Mouse (Mus musculus) midbrain, embryonic 15.5 days (tissue): ENCODE results near the gene Rbbp4. TPM values are rescaled to one million over a fixed set of nuclear protein-coding genes. Genes with fewer than 3 reads are reported as not detected.
"Not testable (repeated sequence)": the region's sequence is repeated elsewhere in the genome, so short reads cannot be mapped to it uniquely, and the experiment has no call there.

Experiments used
- ATAC-seq: fragments of 200-750 bp; cut with Nextera tagmentation; replicated peaks from 2 replicates; pipeline ENCODE4 v1.8.0; 2017; ENCODE audit warnings: moderate TSS enrichment
- H3K27ac ChIP-seq: fragments of 300-500 bp; sonication (generic); 2 replicates; pipeline ENCODE4 v1.5.1; 2015; ENCODE audit warnings: mild to moderate bottlenecking, inconsistent platforms
- H3K27me3 ChIP-seq: fragments of 300-500 bp; sonication (generic); replicated peaks from 2 replicates; pipeline ENCODE4 v1.6.1; 2015; ENCODE audit warnings: inconsistent platforms
- H3K36me3 ChIP-seq: fragments of 300-500 bp; sonication (generic); replicated peaks from 2 replicates; pipeline ENCODE4 v1.6.1; 2015; ENCODE audit warnings: inconsistent platforms
- H3K4me1 ChIP-seq: fragments of 300-500 bp; sonication (generic); 2 replicates; pipeline ENCODE4 v1.6.1; 2015; ENCODE audit warnings: inconsistent platforms
- H3K4me2 ChIP-seq: fragments of 300-500 bp; sonication (generic); 2 replicates; pipeline ENCODE4 v1.6.1; 2015; ENCODE audit warnings: inconsistent platforms, mild to moderate bottlenecking, moderate library complexity
- H3K4me3 ChIP-seq: fragments of 300-500 bp; sonication (generic); 2 replicates; pipeline ENCODE4 v1.5.1; 2015; ENCODE audit warnings: mild to moderate bottlenecking, inconsistent platforms
- H3K9ac ChIP-seq: fragments of 300-500 bp; sonication (generic); 2 replicates; pipeline ENCODE4 v1.6.1; 2015; ENCODE audit warnings: mild to moderate bottlenecking, inconsistent platforms
- H3K9me3 ChIP-seq: fragments of 300-500 bp; sonication (generic); 2 replicates; pipeline ENCODE4 v1.6.1; 2016; ENCODE audit warnings: inconsistent platforms
- WGBS: fragments of 180-500 bp; shearing (Covaris S2); methylation state at CpG from one replicate; pipeline ENCODE4 v1.1.7; 2015; ENCODE audit warnings: mixed read lengths; 5-methylcytosine and 5-hydroxymethylcytosine counted together
- polyA plus RNA-seq: library from polyadenylated mRNA; unstranded; fragments of >200 nt; fragmentation: Nextera tagmentation; extraction: Ambion mirVana; gene quantifications from 2 replicates; pipeline ENCODE4 v1.2.1, GENCODE M21; 2015

Gene Rbbp4
- polyA plus RNA-seq, 1 experiment from 2014 or later, result 271 TPM

- Histone ChIP-seq H3K36me3 (no peaks in the 10 kb centered on the region), H3K4me3 (no peak overlapping the region), H3K9me3 (no peaks in the 10 kb centered on the region), H3K27ac (no peak overlapping the region), H3K4me2 (no peak overlapping the region), H3K9ac (no peak overlapping the region), H3K4me1 (peaks cover 37% of the 10 kb centered on the region), H3K27me3 (0 out of 2 replicates have a peak, but pooled peaks cover 5% of the 10 kb centered on the region)
- 43% methylated on average over 11 of the region's 11 CpGs for WGBS
- no peak for ATAC-seq
Measured at GRCm38 (mm10) chr4:129374219-129374755, 39.1 kb upstream of the Rbbp4 start.

- no peak overlapping the region for H3K9ac ChIP-seq
- no peak for ATAC-seq
- 46% methylated on average over 8 of the region's 8 CpGs for WGBS
Measured at GRCm38 (mm10) chr4:129373202-129373976, 38.2 kb upstream of the Rbbp4 start.

GRCm38 (mm10) chr4:129371391-129371790, 36.2 kb upstream of the Rbbp4 start:
- Histone ChIP-seq H3K4me2 (no peak overlapping the region), H3K27ac (no peak overlapping the region), H3K9ac (no peak overlapping the region), H3K4me1 (peaks cover 23% of the 10 kb centered on the region), H3K36me3 (no peaks in the 10 kb centered on the region), H3K4me3 (no peak overlapping the region), H3K9me3 (no peaks in the 10 kb centered on the region), H3K27me3 (no peaks in the 10 kb centered on the region)
- ATAC-seq, result no peak
- WGBS, result 91% methylated on average over 3 of the region's 3 CpGs

More at GRCm38 (mm10) chr4:129373202-129373976, 38.2 kb upstream of the Rbbp4 start:
- peaks cover 36% of the 10 kb centered on the region for H3K4me1 ChIP-seq
- H3K36me3 ChIP-seq, result no peaks in the 10 kb centered on the region
- H3K27ac ChIP-seq, result no peak overlapping the region
- no peak overlapping the region for H3K4me2 ChIP-seq
- H3K9me3 ChIP-seq, result no peaks in the 10 kb centered on the region
- H3K27me3 ChIP-seq, result no peaks in the 10 kb centered on the region
- no peak overlapping the region for H3K4me3 ChIP-seq

DNA sequence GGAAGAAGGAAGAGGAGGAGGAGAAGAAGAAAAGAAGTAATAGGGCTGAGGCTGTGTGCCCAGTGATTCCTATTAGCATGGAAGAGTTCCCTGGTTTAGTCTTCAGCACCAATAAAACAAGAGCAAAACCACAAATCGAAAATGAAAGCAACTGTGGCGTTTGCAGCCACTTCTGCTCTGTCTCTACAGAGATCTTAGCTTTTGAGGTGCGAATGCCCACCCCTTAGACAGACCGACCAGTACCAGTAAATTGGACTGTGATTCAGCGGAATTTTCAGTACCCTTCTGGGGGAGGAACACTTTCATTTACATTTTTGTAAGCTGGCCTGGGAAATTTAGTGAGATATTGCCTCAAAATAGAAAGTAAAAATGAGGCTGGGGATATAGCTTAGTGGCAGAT, 30.1 kb upstream of the Rbbp4 start:
- H3K27me3 ChIP-seq, result no peaks in the 10 kb centered on the region
- no peak overlapping the region for H3K27ac ChIP-seq
- no peak overlapping the region for H3K4me2 ChIP-seq
- no peak for ATAC-seq
- no peaks in the 10 kb centered on the region for H3K4me1 ChIP-seq
- no peak overlapping the region for H3K4me3 ChIP-seq
- H3K9ac ChIP-seq, result no peak overlapping the region
- 94% methylated on average over 5 of the region's 5 CpGs for WGBS
- no peaks in the 10 kb centered on the region for H3K9me3 ChIP-seq
- H3K36me3 ChIP-seq, result no peaks in the 10 kb centered on the region

GRCm38 (mm10) chr4:129364379-129364778, 29.2 kb upstream of the Rbbp4 start:
- Histone ChIP-seq H3K27ac (no peak overlapping the region), H3K27me3 (no peaks in the 10 kb centered on the region), H3K4me1 (no peaks in the 10 kb centered on the region), H3K9me3 (no peaks in the 10 kb centered on the region), H3K36me3 (peaks cover 4% of the 10 kb centered on the region; the same call in 1 of the 2 replicates), H3K4me2 (no peak overlapping the region), H3K9ac (no peak overlapping the region), H3K4me3 (no peak overlapping the region)
- 93% methylated on average over 3 of the region's 3 CpGs for WGBS
- ATAC-seq, result no peak

DNA sequence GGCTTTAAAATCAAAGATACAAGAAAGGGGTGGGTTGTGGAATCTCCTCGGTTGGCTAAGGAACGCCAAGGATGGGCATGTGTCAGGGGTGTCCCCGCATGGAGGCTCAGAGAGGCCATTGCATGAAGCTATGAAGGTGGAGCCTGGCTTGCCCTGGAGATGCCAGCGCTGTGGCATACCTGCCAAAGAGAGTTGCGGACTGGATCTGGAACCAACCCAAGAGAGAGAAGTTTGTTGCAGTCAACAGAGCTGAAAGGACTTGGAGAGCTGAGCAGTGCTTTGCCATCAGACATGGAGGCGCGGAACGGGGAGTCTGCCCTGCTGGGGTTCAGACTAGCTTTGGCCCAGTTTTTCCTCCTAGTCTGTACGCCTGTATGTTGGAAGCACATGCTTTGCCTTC, 28.3 kb upstream of the Rbbp4 start:
- Histone ChIP-seq H3K36me3 (peaks cover 4% of the 10 kb centered on the region; the same call in 1 of the 2 replicates), H3K4me3 (no peak overlapping the region), H3K4me1 (no peaks in the 10 kb centered on the region), H3K27me3 (no peaks in the 10 kb centered on the region), H3K4me2 (no peak overlapping the region), H3K9ac (no peak overlapping the region), H3K9me3 (no peaks in the 10 kb centered on the region), H3K27ac (no peak overlapping the region)
- no peak for ATAC-seq
- 93% methylated on average over 9 of the region's 9 CpGs for WGBS

DNA sequence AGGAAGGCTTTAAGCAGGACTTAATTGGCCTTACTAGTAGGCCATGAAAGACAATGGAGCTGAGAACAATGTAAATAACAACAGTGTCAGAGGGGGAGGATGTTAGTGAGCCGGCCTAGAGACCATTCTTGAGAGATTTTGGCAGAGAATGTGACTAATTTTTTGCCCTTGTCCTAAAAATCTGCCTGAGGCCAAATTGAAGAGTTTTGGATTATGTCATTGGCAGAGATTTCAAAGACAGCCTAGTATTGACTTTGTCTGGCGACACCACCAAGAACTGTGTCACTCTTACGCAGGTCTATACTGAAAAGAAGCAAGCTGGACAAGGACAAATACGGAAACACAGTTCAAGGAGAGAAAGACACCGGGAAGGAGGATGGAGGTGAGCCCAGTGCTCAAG, 27.6 kb upstream of the Rbbp4 start:
- Histone ChIP-seq H3K27ac (no peak overlapping the region), H3K36me3 (peaks cover 4% of the 10 kb centered on the region; the same call in 1 of the 2 replicates), H3K9ac (no peak overlapping the region), H3K9me3 (no peaks in the 10 kb centered on the region), H3K4me2 (no peak overlapping the region), H3K27me3 (no peaks in the 10 kb centered on the region), H3K4me1 (no peaks in the 10 kb centered on the region), H3K4me3 (no peak overlapping the region)
- 76% methylated on average over 5 of the region's 5 CpGs for WGBS
- no peak for ATAC-seq

DNA sequence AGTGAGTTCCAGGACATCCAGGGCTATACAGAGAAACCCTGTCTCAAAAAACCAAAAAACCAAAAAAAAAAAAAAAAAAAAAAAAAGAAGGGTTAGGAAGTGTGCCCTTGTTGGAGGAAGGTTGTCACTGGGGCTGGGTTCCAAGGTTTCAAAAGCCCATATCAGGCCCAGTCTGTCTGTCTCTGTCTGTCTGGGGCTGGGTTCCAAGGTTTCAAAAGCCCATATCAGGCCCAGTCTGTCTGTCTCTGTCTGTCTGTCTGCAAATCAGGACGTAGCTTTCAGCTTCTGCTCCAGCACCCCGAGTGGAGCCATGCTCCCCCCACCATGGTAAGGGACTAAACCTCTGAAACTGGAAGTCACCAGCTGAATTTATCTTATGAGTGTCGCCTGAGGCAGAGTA, 27.1 kb upstream of the Rbbp4 start:
- H3K27me3 ChIP-seq, H3K4me1 ChIP-seq, H3K4me2 ChIP-seq, H3K27ac ChIP-seq, H3K9ac ChIP-seq, H3K36me3 ChIP-seq, H3K9me3 ChIP-seq, H3K4me3 ChIP-seq, ATAC-seq: not testable (repeated sequence)
- WGBS, result 82% methylated on average over 3 of the region's 3 CpGs

- Histone ChIP-seq H3K4me1 (no peaks in the 10 kb centered on the region), H3K9ac (no peak overlapping the region), H3K4me2 (no peak overlapping the region), H3K27me3 (no peaks in the 10 kb centered on the region), H3K9me3 (no peaks in the 10 kb centered on the region), H3K27ac (no peak overlapping the region), H3K36me3 (peaks cover 14% of the 10 kb centered on the region; the same call in 1 of the 2 replicates), H3K4me3 (no peak overlapping the region)
- ATAC-seq, result no peak
- WGBS, result 89% methylated on average over 15 of the region's 15 CpGs
Measured at GRCm38 (mm10) chr4:129357613-129358163, 22.5 kb upstream of the Rbbp4 start.

DNA sequence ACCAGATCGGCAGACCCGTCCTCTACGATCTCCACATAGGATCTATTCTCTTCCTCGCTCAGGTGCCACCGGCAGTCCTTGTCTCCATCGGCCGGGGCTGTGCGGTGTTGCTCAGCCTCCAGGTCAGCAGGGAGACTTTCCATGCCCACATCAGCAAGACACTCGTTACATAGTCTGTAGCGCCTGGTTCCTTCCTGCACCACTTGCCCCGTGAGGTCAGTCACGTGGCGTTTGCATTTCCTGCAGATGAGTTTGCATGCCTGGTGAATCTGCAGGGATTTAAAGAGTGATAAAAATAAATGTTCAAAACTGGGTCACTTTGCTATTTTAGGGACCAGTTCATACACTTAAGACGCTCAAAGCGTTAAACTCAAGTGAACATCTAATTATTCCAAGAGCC, 19.1 kb upstream of the Rbbp4 start:
- Histone ChIP-seq H3K9me3 (no peaks in the 10 kb centered on the region), H3K4me2 (no peak overlapping the region), H3K27me3 (no peaks in the 10 kb centered on the region), H3K9ac (no peak overlapping the region), H3K36me3 (peaks cover 9% of the 10 kb centered on the region; the same call in 1 of the 2 replicates), H3K27ac (no peak overlapping the region), H3K4me1 (no peaks in the 10 kb centered on the region), H3K4me3 (no peak overlapping the region)
- 80% methylated on average over 15 of the region's 15 CpGs for WGBS
- ATAC-seq, result no peak

GRCm38 (mm10) chr4:129353176-129353575, 18.0 kb upstream of the Rbbp4 start:
- no peaks in the 10 kb centered on the region for H3K4me1 ChIP-seq
- WGBS, result 92% methylated on average over 12 of the region's 12 CpGs
- no peak for ATAC-seq
- H3K4me3 ChIP-seq, result no peak overlapping the region
- no peak overlapping the region for H3K4me2 ChIP-seq
- H3K9ac ChIP-seq, result no peak overlapping the region
- no peak overlapping the region for H3K27ac ChIP-seq
- no peaks in the 10 kb centered on the region for H3K9me3 ChIP-seq
- H3K27me3 ChIP-seq, result no peaks in the 10 kb centered on the region
- H3K36me3 ChIP-seq, result peaks cover 9% of the 10 kb centered on the region; the same call in 1 of the 2 replicates

GRCm38 (mm10) chr4:129351111-129351510, 15.9 kb upstream of the Rbbp4 start:
- Histone ChIP-seq H3K27me3 (no peaks in the 10 kb centered on the region), H3K9ac (no peak overlapping the region), H3K4me3 (no peak overlapping the region), H3K27ac (no peak overlapping the region), H3K9me3 (no peaks in the 10 kb centered on the region), H3K4me1 (no peaks in the 10 kb centered on the region), H3K4me2 (no peak overlapping the region), H3K36me3 (peaks cover 6% of the 10 kb centered on the region; the same call in 1 of the 2 replicates)
- ATAC-seq, result 0 out of 2 replicates have a peak, but pooled peaks have one; percentile 9
- WGBS, result 78% methylated on average over 6 of the region's 6 CpGs
